Mouse (Mus musculus) bone marrow, adult 2 months (tissue): ENCODE results near the gene Pcif1. TPM values are rescaled to one million over a fixed set of nuclear protein-coding genes. Genes with fewer than 3 reads are reported as not detected.

ENCODE experiments used
- H3K27ac ChIP-seq: fragments of 200-500 bp; 2 replicates; pipeline ENCODE4 v1.5.1; 2012; ENCODE audit warnings: low read depth, mild to moderate bottlenecking, control low read depth, inconsistent platforms, low read length; ENCODE audit not compliant: control insufficient read depth, poor library complexity, insufficient read depth
- H3K4me1 ChIP-seq: fragments of 200-500 bp; 2 replicates; pipeline ENCODE4 v1.6.1; 2011; ENCODE audit warnings: low read length; ENCODE audit not compliant: control insufficient read depth, insufficient read depth
- H3K4me3 ChIP-seq: fragments of 200-500 bp; replicated peaks from 2 replicates; pipeline ENCODE3; 2011; ENCODE audit warnings: mild to moderate bottlenecking, low read depth, low read length, control low read depth; ENCODE audit not compliant: control insufficient read depth
- CTCF ChIP-seq: fragments of 200-500 bp; IDR thresholded peaks from 2 replicates; pipeline ENCODE4 v1.5.1; 2011; ENCODE audit warnings: low read length, control low read depth; ENCODE audit not compliant: control insufficient read depth, insufficient read depth
- POLR2A ChIP-seq: fragments of 200-500 bp; IDR thresholded peaks from 2 replicates; pipeline ENCODE4 v1.6.1; 2011; ENCODE audit warnings: low read depth, mild to moderate bottlenecking, control low read depth, low read length, borderline replicate concordance; ENCODE audit not compliant: control insufficient read depth
- WGBS: fragments of 180-500 bp; shearing (Covaris S2); methylation state at CpG from one replicate; pipeline ENCODE4 v1.1.7; 2018; 5-methylcytosine and 5-hydroxymethylcytosine counted together
- polyA plus RNA-seq: library from polyadenylated mRNA; stranded (reverse); fragments of >200 nt; gene quantifications from 2 replicates; pipeline ENCODE4 v1.2.4, GENCODE M21; 2011; ENCODE audit warnings: low replicate concordance; ENCODE audit not compliant: missing spikeins, insufficient read depth, insufficient read length

Gene Pcif1
- polyA plus RNA-seq, 1 experiment = 31.6 TPM

- WGBS = 95% methylated on average over 10 of the region's 10 CpGs
- H3K4me3 ChIP-seq = no peak overlapping the region
- H3K4me1 ChIP-seq = no peaks in the 10 kb centered on the region
- H3K27ac ChIP-seq = no peak overlapping the region
- no peak for TF ChIP-seq CTCF
- no peak for TF ChIP-seq POLR2A
Measured at GRCm38 (mm10) chr2:164886617-164887016, 7.5 kb downstream of the Pcif1 start.

GRCm38 (mm10) chr2:164888996-164889395 is 9.9 kb downstream of the Pcif1 start:
- no peaks in the 10 kb centered on the region for H3K4me1 ChIP-seq
- TF ChIP-seq POLR2A = no peak
- no peak for TF ChIP-seq CTCF
- no peak overlapping the region for H3K27ac ChIP-seq
- H3K4me3 ChIP-seq = no peak overlapping the region
- 86% methylated on average over 12 of the region's 12 CpGs for WGBS

GRCm38 (mm10) chr2:164889960-164890359 is 10.9 kb downstream of the Pcif1 start:
- Histone ChIP-seq H3K27ac (no peak overlapping the region), H3K4me3 (no peak overlapping the region), H3K4me1 (no peaks in the 10 kb centered on the region)
- WGBS = 85% methylated on average over 2 of the region's 2 CpGs
- TF ChIP-seq CTCF (no peak), POLR2A (no peak)

GRCm38 (mm10) chr2:164890411-164891049 is 11.4 kb downstream of the Pcif1 start:
- H3K4me1 ChIP-seq = no peaks in the 10 kb centered on the region
- no peak overlapping the region for H3K27ac ChIP-seq
- WGBS = 90% methylated on average over 24 of the region's 24 CpGs
- TF ChIP-seq CTCF (no peak), POLR2A (no peak)
- H3K4me3 ChIP-seq = no peak overlapping the region

- WGBS = 87% methylated on average over 13 of the region's 13 CpGs
- no peak overlapping the region for H3K27ac ChIP-seq
- H3K4me1 ChIP-seq = no peaks in the 10 kb centered on the region
- no peak overlapping the region for H3K4me3 ChIP-seq
- TF ChIP-seq POLR2A (no peak), CTCF (no peak)
Measured at GRCm38 (mm10) chr2:164891056-164891834, 12.1 kb downstream of the Pcif1 start.

GRCm38 (mm10) chr2:164891908-164892695 is 13.0 kb downstream of the Pcif1 start:
- Histone ChIP-seq H3K4me3 (no peak overlapping the region), H3K4me1 (no peaks in the 10 kb centered on the region), H3K27ac (no peak overlapping the region)
- 94% methylated on average over 15 of the region's 15 CpGs for WGBS
- no peak for TF ChIP-seq POLR2A
- no peak for TF ChIP-seq CTCF

- WGBS = 92% methylated on average over 6 of the region's 6 CpGs
- H3K4me3 ChIP-seq = no peak overlapping the region
- TF ChIP-seq CTCF (no peak), POLR2A (no peak)
Measured at GRCm38 (mm10) chr2:164892696-164893216, 13.7 kb downstream of the Pcif1 start.

GRCm38 (mm10) chr2:164894048-164894447 is 14.9 kb downstream of the Pcif1 start:
- TF ChIP-seq CTCF (0 out of 2 replicates have a peak, but pooled peaks have one; percentile 9), POLR2A (no peak)
- WGBS = 79% methylated on average over 5 of the region's 5 CpGs
- Histone ChIP-seq H3K27ac (no peak overlapping the region), H3K4me3 (no peak overlapping the region), H3K4me1 (no peaks in the 10 kb centered on the region)

More at GRCm38 (mm10) chr2:164892696-164893216, 13.7 kb downstream of the Pcif1 start:
- Histone ChIP-seq H3K4me1 (no peaks in the 10 kb centered on the region), H3K27ac (no peak overlapping the region)
